In the genomic region with DNA sequence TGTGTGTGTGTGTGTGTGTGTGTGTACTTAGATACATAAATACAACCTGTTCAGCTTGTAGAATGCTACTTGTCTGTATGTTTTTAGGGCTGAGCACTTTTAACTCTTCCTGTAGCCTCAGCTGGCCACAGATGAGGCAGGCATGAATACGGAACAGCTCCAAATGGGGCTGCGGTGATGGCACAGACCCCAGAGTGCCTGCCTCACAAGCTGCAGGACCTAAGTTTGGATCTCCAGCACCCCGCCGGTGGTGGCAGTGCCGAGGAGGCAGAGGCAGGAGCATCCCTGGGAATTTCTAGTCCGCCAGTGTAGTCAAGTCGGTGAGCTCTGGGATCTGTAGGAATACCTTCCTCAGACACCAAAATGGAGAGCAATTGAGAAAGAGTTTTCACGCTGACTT, we compare ENCODE assay signal across 31 mouse cellular contexts. TPM values are rescaled to one million over a fixed set of nuclear protein-coding genes. Genes with fewer than 3 reads are reported as not detected.
DNase-seq lines count a peak whose midpoint lies in the region; ATAC-seq lines count a peak whose summit lies in the region.
"Had no signal": no experiment of that assay in that cellular context is flagged by ENCODE, and none has a peak within 500 bp of the region (broad histone marks: within the 10 kb centered on the region; RNA-seq: fewer than 3 reads in every experiment).

No protein-coding gene starts in this region.

- no peak for ATAC-seq in forebrain, embryonic 13.5 days
- ATAC-seq: activated CD4-positive, CD25-positive, alpha-beta regulatory T cell, adult 4 months; forebrain, embryonic 14.5 days; forebrain, embryonic 16.5 days had no signal

- H3K27me3 ChIP-seq in forebrain, embryonic 10.5 days (ENCODE audit: poor library complexity, severe bottlenecking), result no peaks in the 10 kb centered on the region
- H3K27me3 ChIP-seq in forebrain, embryonic 13.5 days, result no peaks in the 10 kb centered on the region
- peaks cover 15% of the 10 kb centered on the region; the same call in 1 of the 2 replicates for H3K27me3 ChIP-seq in heart, embryonic 10.5 days (ENCODE audit: insufficient read depth, poor library complexity, severe bottlenecking)
- H3K27me3 ChIP-seq in splenic B cell, adult 2 months (ENCODE audit: control insufficient read depth, insufficient read depth, low read length, poor library complexity, severe bottlenecking), result no peaks in the 10 kb centered on the region
- H3K27me3 ChIP-seq: embryonic facial prominence, embryonic 13.5 days; embryonic facial prominence, embryonic 15.5 days had no signal

- no peak overlapping the region for H3K27ac ChIP-seq in forebrain, embryonic 10.5 days
- no peak overlapping the region for H3K27ac ChIP-seq in forebrain, embryonic 13.5 days
- H3K27ac ChIP-seq in heart, embryonic 10.5 days, result no peak overlapping the region
- H3K27ac ChIP-seq: embryonic facial prominence, embryonic 13.5 days; embryonic facial prominence, embryonic 15.5 days had no signal

- no peak overlapping the region for H3K4me2 ChIP-seq in forebrain, embryonic 13.5 days
- H3K4me2 ChIP-seq: embryonic facial prominence, embryonic 13.5 days; embryonic facial prominence, embryonic 15.5 days had no signal

- H3K4me3 ChIP-seq in forebrain, embryonic 10.5 days, result no peak overlapping the region
- H3K4me3 ChIP-seq in forebrain, embryonic 13.5 days, result no peak overlapping the region
- H3K4me3 ChIP-seq in heart, embryonic 10.5 days, result no peak overlapping the region
- H3K4me3 ChIP-seq: embryonic facial prominence, embryonic 13.5 days; embryonic facial prominence, embryonic 15.5 days; erythroblast, embryonic 14.5 days had no signal

- 93% methylated on average over 8 of the region's 8 CpGs for WGBS in forebrain, embryonic 10.5 days
- 94% methylated on average over 8 of the region's 8 CpGs for WGBS in forebrain, embryonic 13.5 days
- WGBS in heart, embryonic 10.5 days, result 90% methylated on average over 8 of the region's 8 CpGs

- H3K4me1 ChIP-seq in forebrain, embryonic 10.5 days, result no peaks in the 10 kb centered on the region; the same call in 1 of the 2 replicates
- H3K4me1 ChIP-seq in forebrain, embryonic 13.5 days, result no peaks in the 10 kb centered on the region
- H3K4me1 ChIP-seq in heart, embryonic 10.5 days, result peaks cover 7% of the 10 kb centered on the region

- peak; percentile 6 for DNase-seq in forebrain, embryonic 10.5 days (ENCODE audit: extremely low spot score, low spot score)
- DNase-seq in heart, embryonic 10.5 days (ENCODE audit: low spot score), result peak; percentile 65
- no peak for DNase-seq in heart, adult 18-20 months
- DNase-seq in A20 (ENCODE audit: low read depth, low spot score), result peak; percentile 86
- peak; percentile 42 for DNase-seq in splenic B cell, adult 2 months (ENCODE audit: low read depth, low spot score)
- no peak for DNase-seq in adrenal gland, postnatal 36 days
- DNase-seq: adrenal gland, adult 8-10 months; adrenal gland, postnatal 14 days; cerebellum, adult 11 months; cerebellum, adult 18-20 months; cerebellum, adult 8-10 months; cerebellum, adult 9-11 months; cerebellum, postnatal 14 days; cerebellum, postnatal 36 days; embryo, embryonic 11 days had no signal

- no peaks in the 10 kb centered on the region; the same call in 1 of the 2 replicates for H3K9me3 ChIP-seq in forebrain, embryonic 10.5 days
- no peaks in the 10 kb centered on the region; the same call in 1 of the 2 replicates for H3K9me3 ChIP-seq in forebrain, embryonic 13.5 days (replicated peaks)
- H3K9me3 ChIP-seq in heart, embryonic 10.5 days, result no peaks in the 10 kb centered on the region
- H3K9me3 ChIP-seq: embryonic facial prominence, embryonic 13.5 days; embryonic facial prominence, embryonic 15.5 days had no signal

- no peak overlapping the region for H3K9ac ChIP-seq in forebrain, embryonic 13.5 days
- H3K9ac ChIP-seq: embryonic facial prominence, embryonic 13.5 days; embryonic facial prominence, embryonic 15.5 days had no signal

- H3K36me3 ChIP-seq in forebrain, embryonic 10.5 days (replicated peaks), result no peaks in the 10 kb centered on the region; the same call in 1 of the 2 replicates
- H3K36me3 ChIP-seq in forebrain, embryonic 13.5 days (ENCODE audit: poor library complexity, severe bottlenecking), result peaks cover 5% of the 10 kb centered on the region; the same call in 1 of the 2 replicates
- H3K36me3 ChIP-seq in heart, embryonic 10.5 days, result no peaks in the 10 kb centered on the region
- H3K36me3 ChIP-seq in splenic B cell, adult 2 months (ENCODE audit: control insufficient read depth, insufficient read depth, low read length, poor library complexity, severe bottlenecking), result no peaks in the 10 kb centered on the region
- H3K36me3 ChIP-seq: embryonic facial prominence, embryonic 13.5 days; embryonic facial prominence, embryonic 15.5 days had no signal

RNA-seq across cellular contexts. Expression of gene Treh, which starts 26.0 kb away (rescaled TPM):
- not detected in 2 replicates for polyA plus RNA-seq in forebrain, embryonic 10.5 days (2016; fragmentation: Nextera tagmentation; extraction: Ambion mirVana)
- not detected in 2 replicates for polyA plus RNA-seq in forebrain, embryonic 13.5 days (2015; fragmentation: Nextera tagmentation; extraction: Ambion mirVana)
- polyA plus RNA-seq in heart, embryonic 10.5 days (2016; fragmentation: Nextera tagmentation; extraction: Ambion mirVana), result not detected in 2 replicates
- total RNA-seq in heart, adult 18-20 months (2021), result not detected
- not detected for total RNA-seq in adrenal gland, postnatal 36 days (2021)
- total RNA-seq: adrenal gland, adult 18-20 months; adrenal gland, adult 8-10 months; adrenal gland, postnatal 14 days; adrenal gland, postnatal 4 days; common myeloid progenitor, adult 5-6 weeks; ES-E14; MEL had no signal
- polyA plus RNA-seq: activated CD4-positive, CD25-positive, alpha-beta regulatory T cell, adult 4 months; brain, embryonic 14.5 days; C2C12; embryonic facial prominence, embryonic 11.5 days; embryonic facial prominence, embryonic 13.5 days; embryonic facial prominence, embryonic 15.5 days; erythroblast, embryonic 14.5 days; forebrain, embryonic 11.5 days; forebrain, embryonic 14.5 days; forebrain, embryonic 16.5 days had no signal

RNA-seq across cellular contexts. Expression of gene Ddx6, which starts 42.3 kb away (rescaled TPM):
- 20.3 and 21.0 TPM in 2 replicates for polyA plus RNA-seq in forebrain, embryonic 10.5 days (2016; fragmentation: Nextera tagmentation; extraction: Ambion mirVana)
- polyA plus RNA-seq in forebrain, embryonic 13.5 days (2015; fragmentation: Nextera tagmentation; extraction: Ambion mirVana), result 28.1 and 30.0 TPM in 2 replicates
- 12.6 and 12.7 TPM in 2 replicates for polyA plus RNA-seq in heart, embryonic 10.5 days (2016; fragmentation: Nextera tagmentation; extraction: Ambion mirVana)
- total RNA-seq in heart, adult 18-20 months (2021), result 10 to 100 TPM; 89.2 to 90.7 TPM
- 100 to 1,000 TPM; 134 to 149 TPM for total RNA-seq in adrenal gland, postnatal 36 days (2021)

Comparison
In these comparisons a context has a peak if more than half of its experiments do, and no peak if none do; other contexts are left out.
1. DNase-seq: peak in forebrain, embryonic 10.5 days (single experiment), heart, embryonic 10.5 days (single experiment), A20 (single experiment) and splenic B cell, adult 2 months (single experiment); none in heart, adult 18-20 months (0 of 2) and adrenal gland, postnatal 36 days (0 of 2).